Mouse (Mus musculus): ENCODE measurements around the gene Atoh7. TPM values are rescaled to one million over a fixed set of nuclear protein-coding genes. Genes with fewer than 3 reads are reported as not detected.

Gene Atoh7
- total RNA-seq (2023): not detected

DNA sequence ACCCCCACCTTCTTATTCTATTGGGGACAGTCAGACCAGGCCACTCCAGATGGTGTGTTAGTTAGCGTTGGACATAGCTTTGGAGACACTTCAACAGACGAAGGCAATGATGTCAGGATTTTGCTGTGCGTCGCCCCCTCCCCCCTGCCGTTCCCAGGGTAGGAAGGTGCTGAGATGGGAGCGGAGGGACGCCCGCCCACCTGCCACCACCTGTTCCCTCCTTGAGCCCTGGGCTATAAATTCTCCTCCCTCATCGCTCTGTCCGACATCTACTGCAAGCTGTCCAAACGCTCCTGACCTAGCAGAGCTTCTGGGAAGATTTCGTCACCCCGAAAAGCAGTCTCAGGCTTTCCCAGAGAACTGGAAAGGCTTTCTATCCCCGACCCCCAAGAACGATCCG lies at the start of gene Atoh7:
Atoh7 (plus strand) TSS at position 131 of the 400 bp plus-strand sequence.

DNA sequence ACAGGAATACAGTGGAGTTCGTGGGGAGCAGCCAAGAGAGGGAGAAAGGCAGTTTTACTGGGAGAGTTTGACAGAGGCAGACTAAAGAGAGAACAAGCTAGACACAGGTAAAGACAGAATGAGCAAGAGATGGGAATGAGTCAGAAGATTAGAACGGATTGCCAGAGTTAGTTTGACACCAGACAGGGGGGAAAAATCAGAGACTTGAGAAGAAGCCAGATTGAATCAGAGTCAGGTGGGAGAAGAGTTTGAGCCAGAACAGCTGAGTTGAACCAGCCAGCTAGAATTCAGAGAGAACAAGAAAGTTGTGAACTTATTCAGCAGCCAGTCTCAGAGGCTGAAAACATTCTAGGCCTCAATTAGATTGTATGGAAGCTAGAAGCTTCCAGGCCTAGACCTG lies 39.6 kb upstream of the Atoh7 start, which contains the start of gene Pbld1:
Pbld1 (plus strand) TSS at position 301 of the 400 bp plus-strand sequence.

Other genes starting within 250 kb of the Atoh7 start
- 1 to 10 TPM; 8.2 to 8.4 TPM for gene Tet1, start 190.7 kb upstream of the Atoh7 start, total RNA-seq (2023)
- 10 to 100 TPM; 11.9 to 16.9 TPM for gene Slc25a16, start 179.0 kb upstream of the Atoh7 start, total RNA-seq (2023)
- gene Dna2, start 152.6 kb upstream of the Atoh7 start, total RNA-seq (2023): 1 to 10 TPM; 2.4 to 2.9 TPM
- 10 to 100 TPM; 39.3 to 41.5 TPM for gene Rufy2, start 119.4 kb upstream of the Atoh7 start, total RNA-seq (2023)
- gene Hnrnph3, start 75.4 kb upstream of the Atoh7 start, total RNA-seq (2023): 100 to 1,000 TPM; 118 to 135 TPM
- 1 to 10 TPM; 1.1 to 1.3 TPM for gene Pbld2, start 75.3 kb upstream of the Atoh7 start, total RNA-seq (2023)
- gene Pbld1, start 39.5 kb upstream of the Atoh7 start, total RNA-seq (2023): under 1 TPM; 0.30 to 0.44 TPM
- not detected for gene Mypn, start 104.3 kb downstream of the Atoh7 start, total RNA-seq (2023)
- gene Herc4, start 144.2 kb downstream of the Atoh7 start, total RNA-seq (2023): 100 to 1,000 TPM; 243 to 272 TPM